Mouse (Mus musculus): ENCODE results near the gene Fam171a1.
"Not testable (repeated sequence)": the region's sequence is repeated elsewhere in the genome, so short reads cannot be mapped to it uniquely, and the experiment has no call there.

The Fam171a1 gene

GRCm38 (mm10) chr2:3113866-3114265, at the start of gene Fam171a1:
Gene Fam171a1, plus strand, starts transcription at chr2:3114224.
- no peak for DNase-seq (ENCODE audit: low spot score in 2 of 2)

- no peak for DNase-seq (ENCODE audit: low spot score in 2 of 2)
These were observed 44.9 kb upstream of the Fam171a1 start for GRCm38 (mm10) chr2:3069140-3069539.

DNA sequence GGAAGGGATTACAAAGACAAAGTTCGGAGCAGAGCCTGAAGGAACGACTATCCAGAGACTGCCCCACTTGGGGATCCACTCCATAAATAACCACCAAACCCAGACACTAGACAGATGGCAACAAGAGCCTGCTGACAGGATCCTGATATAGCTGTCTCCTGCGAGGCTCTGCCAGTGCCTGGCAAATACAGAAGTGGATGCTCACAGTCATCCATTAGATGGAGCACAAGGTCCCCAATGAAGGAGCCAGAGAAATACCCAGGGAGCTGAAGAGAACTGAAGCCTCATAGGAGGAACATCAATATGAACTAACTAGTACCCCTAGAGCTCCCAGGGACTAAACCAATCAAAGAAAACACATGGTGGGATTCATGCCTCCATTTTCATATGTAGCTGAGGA, 25.7 kb upstream of the Fam171a1 start:
- DNase-seq (ENCODE audit: low spot score in 2 of 2): not testable (repeated sequence)

DNA sequence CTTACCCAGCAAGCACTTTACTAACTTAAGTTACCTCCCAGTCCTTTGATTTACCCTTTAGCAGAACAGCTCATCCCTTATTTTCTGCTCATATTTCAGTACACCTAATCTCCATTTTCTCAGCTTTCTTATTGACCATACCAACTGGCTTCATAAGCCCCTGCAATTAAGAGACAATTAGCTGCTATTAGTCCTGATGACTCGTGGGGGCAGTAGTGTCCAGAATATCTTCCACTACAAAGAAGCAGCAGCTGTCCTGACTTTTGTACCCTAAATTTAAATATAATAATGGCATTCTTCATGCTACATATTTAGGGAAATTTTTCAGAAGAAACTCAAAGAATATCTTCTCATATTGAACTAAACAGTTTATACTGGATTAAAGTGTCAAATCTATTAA, 24.8 kb upstream of the Fam171a1 start:
- DNase-seq (ENCODE audit: low spot score in 2 of 2): no peak

DNA sequence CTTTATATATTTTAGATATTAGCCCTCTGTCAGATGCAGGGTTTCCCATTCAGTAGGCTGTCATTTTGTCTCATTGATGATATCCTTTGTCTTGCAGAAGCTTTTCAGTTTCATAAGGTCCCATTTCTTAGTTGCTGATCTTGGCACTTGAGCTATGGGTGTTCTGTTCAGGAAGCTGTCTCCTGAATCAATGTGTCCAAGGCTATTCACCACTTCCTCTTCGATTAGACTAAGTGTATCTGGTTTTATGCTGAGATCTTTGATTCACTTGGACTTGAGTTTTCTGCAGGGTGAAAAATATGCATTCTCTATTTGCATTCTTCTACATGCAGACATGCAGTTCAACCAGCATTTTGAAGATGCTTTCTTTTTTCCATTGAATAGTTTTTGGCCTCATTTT, 17.9 kb upstream of the Fam171a1 start:
- DNase-seq (ENCODE audit: low spot score in 2 of 2): no peak

GRCm38 (mm10) chr2:3099971-3100370, 14.1 kb upstream of the Fam171a1 start:
- no peak for DNase-seq (ENCODE audit: low spot score in 2 of 2)

- no peak for DNase-seq (ENCODE audit: low spot score in 2 of 2)
These were observed 12.6 kb upstream of the Fam171a1 start for GRCm38 (mm10) chr2:3101292-3101957.

GRCm38 (mm10) chr2:3102360-3102759, 11.7 kb upstream of the Fam171a1 start:
- no peak for DNase-seq (ENCODE audit: low spot score in 2 of 2)

- no peak for DNase-seq (ENCODE audit: low spot score in 2 of 2)
These were observed 6.6 kb upstream of the Fam171a1 start for GRCm38 (mm10) chr2:3107471-3107870.

DNA sequence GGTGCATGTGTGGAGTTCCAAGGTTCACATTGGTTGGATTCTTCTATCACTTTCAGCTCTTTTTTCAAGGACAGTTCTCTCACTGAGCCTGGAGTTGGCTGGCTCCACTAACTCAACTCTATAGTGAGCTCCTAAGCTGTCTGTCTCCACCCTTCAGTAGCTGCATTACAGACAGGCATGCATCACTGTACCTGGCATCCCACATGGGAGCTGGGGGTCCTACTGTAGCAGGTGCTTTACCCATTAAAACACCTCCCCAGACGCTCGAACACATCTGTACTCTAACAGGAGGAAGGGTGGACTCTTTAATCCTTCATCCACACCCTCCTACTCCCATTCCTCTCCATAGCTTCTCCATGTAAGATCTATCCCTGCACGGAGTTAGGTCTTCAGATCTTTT, 5.6 kb upstream of the Fam171a1 start:
- no peak for DNase-seq (ENCODE audit: low spot score in 2 of 2)

DNA sequence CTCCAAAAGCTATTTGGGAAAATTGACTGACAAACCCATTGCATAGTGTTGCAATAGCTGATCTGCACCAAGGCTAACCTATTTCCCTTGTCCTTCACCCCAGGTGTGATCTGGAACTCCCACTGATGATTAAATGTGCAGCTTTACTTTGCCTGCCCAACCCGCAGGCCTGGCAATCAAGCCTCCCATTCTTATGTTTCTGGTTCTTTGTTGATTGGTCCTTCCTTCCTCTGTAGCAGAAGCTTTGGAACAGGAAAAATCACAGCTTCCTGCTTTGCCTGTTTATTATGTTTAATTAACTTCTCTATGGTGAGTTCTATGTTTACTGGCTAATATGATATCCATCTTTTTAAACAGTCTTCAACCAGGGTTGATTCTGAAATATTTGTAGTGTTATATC, 5.2 kb upstream of the Fam171a1 start:
- no peak for DNase-seq (ENCODE audit: low spot score in 2 of 2)

DNA sequence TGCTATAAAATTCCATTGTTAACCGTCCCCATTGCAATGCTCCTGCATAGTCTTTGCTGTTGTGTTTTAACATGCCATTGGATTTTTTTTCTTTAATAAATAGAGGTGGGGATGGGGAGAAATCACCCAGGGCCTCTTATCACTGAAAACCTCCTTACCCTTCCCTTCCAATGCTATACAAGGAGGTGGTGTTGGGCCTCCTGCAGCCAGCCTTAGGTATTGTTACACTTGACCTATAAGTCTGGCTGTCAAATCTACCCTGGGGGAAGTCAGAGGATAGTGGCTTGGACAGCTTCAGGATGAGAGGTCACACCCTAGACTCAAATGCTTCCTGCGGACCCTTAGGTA, 3.8 kb downstream of the Fam171a1 start:
- no peak for DNase-seq (ENCODE audit: low spot score in 2 of 2)

GRCm38 (mm10) chr2:3118203-3118941, 4.3 kb downstream of the Fam171a1 start:
- DNase-seq (ENCODE audit: low spot score in 2 of 2): peak; percentile 37 to 77

DNA sequence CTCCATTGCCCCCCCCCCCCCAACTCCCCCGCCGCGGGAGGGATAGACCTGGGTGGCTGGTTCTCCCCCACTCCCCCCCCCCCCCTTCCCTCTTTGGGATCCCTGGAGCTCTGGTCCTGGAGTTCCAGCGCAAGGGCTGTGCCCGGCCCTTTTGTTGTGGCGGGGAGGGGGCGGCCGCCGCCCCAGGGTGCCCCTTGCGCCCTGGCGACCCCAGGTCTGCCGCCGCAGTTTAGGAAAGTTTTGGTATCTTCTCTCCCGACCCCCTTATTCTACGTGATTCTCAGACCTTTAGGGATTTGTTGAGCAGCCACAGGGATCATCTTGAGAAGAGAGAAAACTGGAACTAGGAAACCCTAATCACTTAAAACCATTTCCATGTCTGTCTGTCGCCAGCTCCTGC, 4.9 kb downstream of the Fam171a1 start:
- DNase-seq (ENCODE audit: low spot score in 2 of 2): no peak

- DNase-seq (ENCODE audit: low spot score in 2 of 2): no peak
These were observed 5.4 kb downstream of the Fam171a1 start for GRCm38 (mm10) chr2:3119371-3119935.

DNA sequence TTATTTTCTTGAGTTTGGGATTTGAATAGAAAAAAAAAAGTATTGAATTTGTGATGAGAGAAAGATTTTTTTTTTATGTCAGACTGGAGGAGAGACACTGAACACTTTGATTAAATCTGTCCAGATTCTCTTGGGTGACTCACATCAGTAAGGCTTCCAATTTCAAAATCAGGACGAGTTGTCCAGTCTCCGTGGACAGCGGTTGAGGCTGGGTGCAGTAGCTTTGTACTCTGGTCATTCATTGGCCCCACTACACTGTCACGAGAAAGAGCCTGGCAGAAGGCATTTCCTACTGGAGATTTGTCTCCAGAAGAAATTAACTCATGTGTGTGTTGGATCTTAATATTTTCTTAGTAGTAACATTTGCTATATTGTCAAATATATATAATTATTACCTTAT, 8.5 kb downstream of the Fam171a1 start:
- no peak for DNase-seq (ENCODE audit: low spot score in 2 of 2)

- no peak for DNase-seq (ENCODE audit: low spot score in 2 of 2)
These were observed 13.3 kb downstream of the Fam171a1 start for GRCm38 (mm10) chr2:3127256-3127883.

- DNase-seq (ENCODE audit: low spot score in 2 of 2): no peak
These were observed 14.4 kb downstream of the Fam171a1 start for GRCm38 (mm10) chr2:3128344-3128871.

DNA sequence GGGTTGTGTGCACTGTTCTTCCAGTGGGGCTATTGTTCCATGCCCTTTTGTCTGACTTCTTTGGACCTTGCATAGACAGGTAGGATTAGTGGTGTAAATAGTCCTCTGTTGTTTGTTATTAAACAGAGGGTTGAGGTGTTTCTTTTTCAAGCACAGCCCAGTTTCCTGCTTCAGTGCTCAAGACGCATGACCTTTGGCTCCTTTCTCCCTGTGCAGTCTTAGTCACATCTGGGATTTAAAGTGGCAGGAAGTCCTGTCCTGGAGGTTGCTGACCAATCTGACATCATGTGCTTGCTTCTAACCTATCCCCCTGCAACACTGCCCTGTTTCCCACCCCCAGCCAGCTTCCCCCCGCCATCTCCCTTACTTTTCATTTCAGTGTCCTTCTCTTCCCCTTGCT, 14.9 kb downstream of the Fam171a1 start:
- no peak for DNase-seq (ENCODE audit: low spot score in 2 of 2)

GRCm38 (mm10) chr2:3132473-3132872, 18.4 kb downstream of the Fam171a1 start:
- no peak for DNase-seq (ENCODE audit: low spot score in 2 of 2)

DNA sequence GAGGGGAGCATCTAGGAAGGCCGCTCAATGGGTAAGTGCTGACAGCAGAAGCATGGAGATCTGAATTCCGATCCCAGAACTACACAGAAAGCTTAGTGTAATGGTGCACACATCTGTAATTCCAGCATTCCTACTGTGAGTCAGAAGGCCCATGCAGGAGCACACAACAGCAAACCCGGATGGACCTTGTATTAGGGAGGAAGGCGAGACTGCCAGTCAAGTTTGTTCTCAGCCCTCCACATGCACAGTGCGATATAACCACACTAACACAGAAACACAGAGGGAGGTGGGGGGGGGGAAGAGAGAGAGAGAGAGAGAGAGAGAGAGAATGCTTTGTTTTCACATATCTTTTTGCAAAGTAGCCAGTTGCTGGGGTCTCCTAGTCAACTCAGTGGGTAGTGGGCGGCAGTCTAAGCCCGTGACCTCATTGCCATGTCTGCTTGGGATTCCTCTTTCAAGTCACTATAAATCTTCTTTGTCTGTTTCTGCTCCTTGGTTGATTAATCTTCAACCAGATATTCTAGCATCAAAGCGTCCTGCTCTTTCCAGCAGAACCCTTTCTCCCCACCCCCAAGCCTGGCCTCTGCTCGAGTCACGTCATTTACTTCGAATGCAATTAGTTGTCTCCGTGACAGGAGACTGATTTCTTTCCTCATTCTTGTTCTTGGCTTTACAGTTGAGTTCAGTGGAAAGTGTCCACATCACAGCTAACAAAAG, 20.7 kb downstream of the Fam171a1 start:
- DNase-seq (ENCODE audit: low spot score in 2 of 2): no peak

DNA sequence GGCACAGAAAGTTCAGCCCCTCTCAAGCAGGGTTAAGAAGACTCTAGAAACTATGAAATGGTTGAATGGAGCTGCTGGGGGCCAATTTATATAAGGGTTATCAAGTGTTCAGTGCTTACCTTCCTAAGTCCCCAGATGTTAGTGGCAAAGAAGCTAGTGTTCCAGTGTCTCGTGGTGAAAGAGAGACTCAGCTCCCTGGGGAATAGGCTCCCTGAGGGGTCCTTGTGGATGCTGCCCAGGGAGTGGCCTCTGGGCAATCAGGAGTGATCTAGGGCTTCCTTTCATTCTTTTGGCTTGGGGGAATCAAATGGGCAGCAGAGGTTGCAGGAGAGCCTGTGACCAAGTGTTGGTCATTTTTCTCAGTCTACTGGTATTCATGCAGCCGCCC, 21.3 kb downstream of the Fam171a1 start:
- DNase-seq (ENCODE audit: low spot score in 2 of 2): no peak

All from thymus, postnatal 10 days (tissue).